Comparison of ENCODE assay signal across 20 mouse cellular contexts in the genomic region with DNA sequence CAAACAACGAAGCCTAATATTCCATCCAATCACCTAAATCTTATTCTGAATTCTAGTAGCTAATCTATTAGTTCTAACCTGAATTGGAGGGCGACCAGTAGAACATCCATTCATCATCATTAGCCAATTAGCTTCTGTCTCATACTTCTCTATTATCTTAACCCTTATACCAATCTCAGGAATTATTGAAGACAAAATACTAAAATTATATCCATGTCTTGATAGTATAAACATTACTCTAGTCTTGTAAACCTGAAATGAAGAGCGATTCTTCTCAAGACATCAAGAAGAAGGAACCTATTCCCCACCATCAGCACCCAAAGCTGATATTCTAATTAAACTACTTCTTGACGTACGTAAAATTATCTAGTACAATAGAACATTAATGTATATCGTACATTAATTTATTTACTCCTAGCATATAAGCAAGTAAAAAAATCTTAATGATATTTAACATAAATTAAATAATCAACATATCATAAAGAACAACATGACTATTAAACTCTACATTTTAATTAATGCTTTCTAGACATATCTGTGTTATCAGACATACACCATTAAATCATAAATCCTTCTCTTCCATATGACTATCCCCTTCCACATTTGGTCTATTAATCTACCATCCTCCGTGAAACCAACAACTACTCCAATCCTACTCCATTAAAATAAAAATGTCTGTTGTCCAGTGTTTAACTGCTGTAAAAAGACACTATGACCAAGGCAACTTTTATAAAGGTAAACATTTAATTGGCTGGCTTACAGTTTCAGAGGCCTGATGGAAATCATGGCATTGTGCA. TPM values are rescaled to one million over a fixed set of nuclear protein-coding genes. Genes with fewer than 3 reads are reported as not detected.
DNase-seq lines count a peak whose midpoint lies in the region; ATAC-seq and TF ChIP-seq lines count a peak whose summit lies in the region.
"Had no signal": no experiment of that assay in that cellular context is flagged by ENCODE, and none has a peak within 500 bp of the region (broad histone marks: within the 10 kb centered on the region; RNA-seq: fewer than 3 reads in every experiment).

No protein-coding gene starts in this region.

- no peaks in the 10 kb centered on the region for H3K9me3 ChIP-seq in heart, postnatal 0 days (replicated peaks; ENCODE audit: control insufficient read depth, low read length)
- H3K9me3 ChIP-seq: embryonic facial prominence, embryonic 12.5 days; forebrain, embryonic 12.5 days; hindbrain, embryonic 13.5 days; lung, embryonic 15.5 days; megakaryocyte, embryonic 14.5 days had no signal

- no peak overlapping the region for H3K4me2 ChIP-seq in heart, postnatal 0 days (ENCODE audit: low read depth, low read length)
- H3K4me2 ChIP-seq: embryonic facial prominence, embryonic 12.5 days; forebrain, embryonic 12.5 days; hindbrain, embryonic 13.5 days; liver, embryonic 11.5 days; lung, embryonic 15.5 days had no signal

- H3K4me3 ChIP-seq in heart, postnatal 0 days (ENCODE audit: low read depth, low read length), result no peak overlapping the region
- H3K4me3 ChIP-seq: embryonic facial prominence, embryonic 12.5 days; forebrain, embryonic 12.5 days; hindbrain, embryonic 13.5 days; lung, embryonic 15.5 days; megakaryocyte, embryonic 14.5 days had no signal

- TF ChIP-seq EP300 in heart, postnatal 0 days (IDR thresholded peaks at IDR 0.05; ENCODE audit: low read depth), result no peak

- ATAC-seq in heart, postnatal 0 days (ENCODE audit: insufficient read depth, low read depth), result 0 out of 2 replicates have a peak, but pooled peaks have one; percentile 74
- ATAC-seq in activated CD4-positive, CD25-positive, alpha-beta regulatory T cell, adult 4 months, result peak; percentile 100
- ATAC-seq in megakaryocyte progenitor cell, adult 5-6 weeks (replicated peaks; ENCODE audit: poor library complexity), result peak; percentile 99
- ATAC-seq: intestine, postnatal 0 days had no signal

- H3K36me3 ChIP-seq in heart, postnatal 0 days (replicated peaks; ENCODE audit: control insufficient read depth, insufficient read depth, low read length), result no peaks in the 10 kb centered on the region
- H3K36me3 ChIP-seq: embryonic facial prominence, embryonic 12.5 days; forebrain, embryonic 12.5 days; hindbrain, embryonic 13.5 days; lung, embryonic 15.5 days had no signal

- H3K4me1 ChIP-seq in heart, postnatal 0 days (ENCODE audit: control insufficient read depth, insufficient read depth), result no peaks in the 10 kb centered on the region
- H3K4me1 ChIP-seq: embryonic facial prominence, embryonic 12.5 days; forebrain, embryonic 12.5 days; hindbrain, embryonic 13.5 days; lung, embryonic 15.5 days; megakaryocyte, embryonic 14.5 days had no signal

- WGBS in heart, postnatal 0 days, result 76% methylated on average over 7 of the region's 7 CpGs

- no peak for TF ChIP-seq CTCF in heart, postnatal 0 days (IDR thresholded peaks at IDR 0.05; ENCODE audit: low read depth)

- intact Hi-C loops in left cerebral cortex, postnatal 4 days (cut with DNase I), result no loop called here

- H3K27ac ChIP-seq in heart, postnatal 0 days (ENCODE audit: low read depth), result no peak overlapping the region
- H3K27ac ChIP-seq: embryonic facial prominence, embryonic 12.5 days; forebrain, embryonic 12.5 days; hindbrain, embryonic 13.5 days; lung, embryonic 15.5 days had no signal

- no peaks in the 10 kb centered on the region for H3K27me3 ChIP-seq in heart, postnatal 0 days (ENCODE audit: control insufficient read depth, insufficient read depth, low read length)
- H3K27me3 ChIP-seq: embryonic facial prominence, embryonic 12.5 days; forebrain, embryonic 12.5 days; hindbrain, embryonic 13.5 days; lung, embryonic 15.5 days; megakaryocyte, embryonic 14.5 days had no signal

- DNase-seq in heart, postnatal 0 days (ENCODE audit: low spot score), result no peak
- DNase-seq in heart, postnatal 4 days, result no peak
- peak; percentile 30 for DNase-seq in ES-CJ7 (ENCODE audit: low read depth, low spot score)
- no peak for DNase-seq in ovary, postnatal 14 days (ENCODE audit: low spot score)
- DNase-seq in right cerebral cortex, postnatal 25 days, result no peak
- DNase-seq in left cerebral cortex, postnatal 4 days, result no peak
- DNase-seq: adrenal gland, postnatal 10 days; cerebellum, adult 9-10 months; right cerebral cortex, adult 18-20 months had no signal

- H3K9ac ChIP-seq in heart, postnatal 0 days (replicated peaks; ENCODE audit: low read depth, low read length), result no peak overlapping the region
- H3K9ac ChIP-seq: embryonic facial prominence, embryonic 12.5 days; forebrain, embryonic 12.5 days; hindbrain, embryonic 13.5 days; lung, embryonic 15.5 days had no signal

RNA-seq across cellular contexts. Expression of gene Tex47, which starts 27.1 kb away (rescaled TPM):
- not detected in 2 replicates for total RNA-seq in heart, postnatal 0 days (2014; rRNA removed; ENCODE audit: low replicate concordance)
- not detected in 2 replicates for polyA plus RNA-seq in heart, postnatal 0 days (2015; fragmentation: Nextera tagmentation; extraction: Ambion mirVana)
- total RNA-seq in heart, postnatal 4 days (2021), result not detected
- polyA plus RNA-seq in activated CD4-positive, CD25-positive, alpha-beta regulatory T cell, adult 4 months (2017; shearing (Covaris generic)), result not detected
- not detected in 2 replicates for total RNA-seq in megakaryocyte progenitor cell, adult 5-6 weeks (2015)
- not detected in 2 replicates for total RNA-seq in megakaryocyte progenitor cell, adult 5-6 weeks (2017)
- not detected for total RNA-seq in left cerebral cortex, postnatal 4 days (2021)
- total RNA-seq: adrenal gland, postnatal 10 days; layer of hippocampus, postnatal 10 days; left cerebral cortex, postnatal 25 days had no signal
- polyA plus RNA-seq: embryonic facial prominence, embryonic 12.5 days; intestine, postnatal 0 days; liver, embryonic 11.5 days had no signal
